Mouse (Mus musculus): ENCODE data around the gene Nsg2.

GRCm38 (mm10) chr11:32061874-32062273 lies 61.6 kb downstream of the Nsg2 start:
- no peak for TF ChIP-seq CTCF (IDR thresholded peaks at IDR 0.05; ENCODE audit: extremely low read depth, insufficient read depth, low read length)
- TF ChIP-seq POLR2A (IDR thresholded peaks at IDR 0.05; ENCODE audit: extremely low read depth, insufficient read depth, low read length): no peak

All from cortical plate, adult 2 months (tissue).